Mouse (Mus musculus) liver (tissue): ENCODE data around the gene Lrrc4c.

Experiments used
- DNase-seq: peaks from one replicate; pipeline ENCODE4 v3.0.0-alpha.2; 2020; ENCODE audit warnings: mixed read lengths

The Lrrc4c gene

GRCm38 (mm10) chr2:96949531-96949930 lies 631.6 kb downstream of the Lrrc4c start:
- no peak for DNase-seq

- no peak for DNase-seq
Measured at GRCm38 (mm10) chr2:96999521-96999920, 681.6 kb downstream of the Lrrc4c start.

GRCm38 (mm10) chr2:97018319-97018718 lies 700.4 kb downstream of the Lrrc4c start:
- no peak for DNase-seq

GRCm38 (mm10) chr2:97026991-97027390 lies 709.0 kb downstream of the Lrrc4c start:
- DNase-seq = no peak

GRCm38 (mm10) chr2:97027585-97027984 lies 709.6 kb downstream of the Lrrc4c start:
- DNase-seq = no peak

GRCm38 (mm10) chr2:97036401-97036800 lies 718.4 kb downstream of the Lrrc4c start:
- no peak for DNase-seq

GRCm38 (mm10) chr2:97037024-97037814 lies 719.2 kb downstream of the Lrrc4c start:
- no peak for DNase-seq

GRCm38 (mm10) chr2:97044016-97044415 lies 726.0 kb downstream of the Lrrc4c start:
- no peak for DNase-seq

GRCm38 (mm10) chr2:97045628-97046027 lies 727.7 kb downstream of the Lrrc4c start:
- no peak for DNase-seq

- no peak for DNase-seq
Measured at GRCm38 (mm10) chr2:97080156-97080555, 762.2 kb downstream of the Lrrc4c start.

GRCm38 (mm10) chr2:97097965-97098364 lies 780.0 kb downstream of the Lrrc4c start:
- DNase-seq = no peak

GRCm38 (mm10) chr2:97103398-97104162 lies 785.6 kb downstream of the Lrrc4c start:
- DNase-seq = no peak

GRCm38 (mm10) chr2:97124246-97124645 lies 806.3 kb downstream of the Lrrc4c start:
- no peak for DNase-seq

GRCm38 (mm10) chr2:97138454-97138853 lies 820.5 kb downstream of the Lrrc4c start:
- DNase-seq = no peak

GRCm38 (mm10) chr2:97151626-97152194 lies 833.7 kb downstream of the Lrrc4c start:
- no peak for DNase-seq

GRCm38 (mm10) chr2:97165745-97166144 lies 847.8 kb downstream of the Lrrc4c start:
- DNase-seq = no peak

GRCm38 (mm10) chr2:97178399-97178798 lies 860.4 kb downstream of the Lrrc4c start:
- DNase-seq = no peak

GRCm38 (mm10) chr2:97196968-97197606 lies 879.1 kb downstream of the Lrrc4c start:
- no peak for DNase-seq

GRCm38 (mm10) chr2:97232966-97233365 lies 915.0 kb downstream of the Lrrc4c start:
- no peak for DNase-seq

GRCm38 (mm10) chr2:97234074-97234473 lies 916.1 kb downstream of the Lrrc4c start:
- DNase-seq = no peak

GRCm38 (mm10) chr2:97274651-97275050 lies 956.7 kb downstream of the Lrrc4c start:
- no peak for DNase-seq

- no peak for DNase-seq
Measured at GRCm38 (mm10) chr2:97284986-97285385, 967.0 kb downstream of the Lrrc4c start.

- no peak for DNase-seq
Measured at GRCm38 (mm10) chr2:97294216-97294615, 976.2 kb downstream of the Lrrc4c start.
